Mouse (Mus musculus) mature B cell (primary cell): ENCODE measurements around the gene Hfe2.

Experiments
- in situ Hi-C: fragments of 300-500 bp; cut with MboI; formaldehyde crosslinking; loops from 2 replicates; pipeline ENCODE4 v1.14.3; 2019

Hfe2 gene

DNA sequence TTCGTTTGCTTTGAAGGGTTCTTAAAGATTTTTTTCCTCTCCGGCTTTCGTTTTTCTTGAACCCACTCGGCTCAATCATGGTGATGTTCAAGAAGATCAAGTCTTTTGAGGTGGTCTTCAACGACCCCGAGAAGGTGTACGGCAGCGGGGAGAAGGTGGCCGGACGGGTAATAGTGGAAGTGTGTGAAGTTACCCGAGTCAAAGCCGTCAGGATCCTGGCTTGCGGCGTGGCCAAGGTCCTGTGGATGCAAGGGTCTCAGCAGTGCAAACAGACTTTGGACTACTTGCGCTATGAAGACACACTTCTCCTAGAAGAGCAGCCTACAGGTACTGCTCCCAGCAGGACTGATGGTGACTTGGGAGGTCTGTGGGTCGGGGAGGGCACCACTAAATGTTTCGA, 33.2 kb downstream of the Hfe2 start:
- in situ Hi-C loops: no loop called here

DNA sequence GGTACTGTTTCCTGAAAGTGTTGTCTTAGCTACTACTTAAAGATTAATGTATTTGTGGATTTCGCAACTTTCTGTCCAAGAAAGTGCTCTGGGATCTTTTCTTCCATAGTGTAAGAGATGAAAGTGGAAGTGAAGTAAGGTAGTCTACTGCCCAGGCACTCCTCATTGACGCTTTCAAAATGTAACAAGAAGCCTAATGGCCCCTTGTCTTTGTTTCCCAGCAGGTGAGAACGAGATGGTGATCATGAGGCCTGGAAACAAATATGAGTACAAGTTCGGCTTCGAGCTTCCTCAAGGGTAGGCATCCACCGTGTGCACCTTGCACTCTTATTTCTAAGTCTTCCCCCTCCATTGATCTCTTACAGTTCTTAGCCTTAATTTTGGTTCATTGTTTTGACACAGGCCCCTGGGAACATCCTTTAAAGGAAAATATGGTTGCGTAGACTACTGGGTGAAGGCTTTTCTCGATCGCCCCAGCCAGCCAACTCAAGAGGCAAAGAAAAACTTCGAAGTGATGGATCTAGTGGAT, 33.8 kb downstream of the Hfe2 start:
- in situ Hi-C loops: no loop called here

DNA sequence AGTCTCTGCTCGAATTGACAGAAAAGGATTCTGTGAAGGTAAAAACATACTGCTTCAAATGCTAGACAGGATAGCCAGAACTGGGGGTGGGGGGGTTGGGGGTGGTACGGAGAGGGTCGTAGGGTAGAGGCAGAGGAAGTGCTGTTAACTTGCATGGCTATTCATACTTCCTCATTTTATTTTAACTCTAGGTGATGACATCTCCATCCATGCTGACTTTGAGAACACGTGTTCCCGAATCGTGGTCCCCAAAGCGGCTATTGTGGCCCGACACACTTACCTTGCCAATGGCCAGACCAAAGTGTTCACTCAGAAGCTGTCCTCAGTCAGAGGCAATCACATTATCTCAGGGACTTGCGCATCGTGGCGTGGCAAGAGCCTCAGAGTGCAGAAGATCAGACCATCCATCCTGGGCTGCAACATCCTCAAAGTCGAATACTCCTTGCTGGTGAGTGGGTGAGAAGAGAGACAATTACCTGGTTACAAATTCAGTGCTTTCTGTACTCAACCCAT, 34.5 kb downstream of the Hfe2 start:
- in situ Hi-C loops: no loop called here

DNA sequence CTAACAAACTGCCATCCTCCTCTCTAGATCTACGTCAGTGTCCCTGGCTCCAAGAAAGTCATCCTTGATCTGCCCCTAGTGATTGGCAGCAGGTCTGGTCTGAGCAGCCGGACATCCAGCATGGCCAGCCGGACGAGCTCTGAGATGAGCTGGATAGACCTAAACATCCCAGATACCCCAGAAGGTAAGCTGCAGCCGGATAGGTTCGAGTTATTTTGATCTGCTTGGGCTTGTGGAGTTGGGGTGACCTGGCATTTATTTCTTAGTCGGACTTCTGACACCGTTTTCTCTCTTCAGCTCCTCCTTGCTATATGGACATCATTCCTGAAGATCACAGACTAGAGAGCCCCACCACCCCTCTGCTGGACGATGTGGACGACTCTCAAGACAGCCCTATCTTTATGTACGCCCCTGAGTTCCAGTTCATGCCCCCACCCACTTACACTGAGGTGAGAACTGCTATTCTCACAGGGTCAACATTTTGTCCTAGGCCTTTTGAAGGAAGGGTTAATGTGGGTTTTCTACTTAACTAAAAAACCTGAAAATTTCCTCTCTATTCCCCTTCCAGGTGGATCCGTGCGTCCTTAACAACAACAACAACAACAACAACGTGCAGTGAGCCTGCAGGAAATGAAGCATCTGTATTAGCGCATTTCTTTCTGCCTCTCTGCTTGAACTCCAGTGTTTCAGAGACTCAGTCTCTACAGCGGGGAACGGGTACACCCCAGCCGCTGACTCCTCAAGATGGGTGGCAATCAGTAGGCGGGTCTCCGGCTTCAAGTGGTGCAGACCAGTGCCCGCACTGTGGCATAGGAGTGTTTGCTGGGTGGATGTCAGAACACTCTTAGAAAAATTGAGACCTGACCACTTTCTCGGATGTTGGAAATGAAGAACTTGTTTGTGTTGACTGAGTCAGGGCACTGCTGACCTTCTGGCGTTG, 35.2 kb downstream of the Hfe2 start:
- in situ Hi-C loops: no loop called here

DNA sequence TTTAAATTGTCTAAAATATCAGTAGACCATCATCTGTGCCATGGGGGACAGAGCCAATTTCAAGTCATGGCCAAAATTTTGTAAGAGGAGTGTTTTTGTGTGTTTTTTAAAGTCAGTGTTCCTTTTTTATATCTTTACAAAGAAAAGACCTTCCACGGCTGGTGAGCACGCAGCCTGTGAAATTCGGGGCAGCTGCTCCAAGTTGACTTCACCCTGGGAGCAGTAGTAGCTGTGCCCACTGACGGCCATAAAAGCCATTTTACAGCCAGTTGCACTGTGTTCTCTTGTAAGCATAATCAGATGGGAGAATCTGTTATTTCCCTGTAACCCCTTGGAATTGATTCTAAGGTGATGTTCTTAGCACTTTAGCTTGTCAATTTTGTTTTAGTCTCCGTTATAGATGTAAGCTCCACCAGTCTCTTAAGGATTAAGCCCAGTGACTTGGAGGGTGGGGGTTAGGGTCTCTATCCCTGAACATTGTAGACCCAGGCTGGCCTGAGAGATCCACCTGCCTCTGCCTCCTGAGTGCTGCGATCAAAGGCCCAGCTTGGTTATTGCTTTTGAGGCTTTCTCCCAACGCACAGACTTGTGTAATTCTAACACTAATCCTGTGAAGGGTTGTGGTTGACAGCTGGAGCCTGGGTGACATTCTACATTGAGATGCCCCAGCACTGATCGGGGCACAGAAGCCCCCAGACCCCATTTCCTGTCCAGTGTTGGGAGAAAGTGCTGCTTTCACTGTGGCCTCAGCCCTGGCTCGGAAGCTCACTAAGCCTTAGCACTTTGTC, 36.1 kb downstream of the Hfe2 start:
- in situ Hi-C loops: no loop called here

DNA sequence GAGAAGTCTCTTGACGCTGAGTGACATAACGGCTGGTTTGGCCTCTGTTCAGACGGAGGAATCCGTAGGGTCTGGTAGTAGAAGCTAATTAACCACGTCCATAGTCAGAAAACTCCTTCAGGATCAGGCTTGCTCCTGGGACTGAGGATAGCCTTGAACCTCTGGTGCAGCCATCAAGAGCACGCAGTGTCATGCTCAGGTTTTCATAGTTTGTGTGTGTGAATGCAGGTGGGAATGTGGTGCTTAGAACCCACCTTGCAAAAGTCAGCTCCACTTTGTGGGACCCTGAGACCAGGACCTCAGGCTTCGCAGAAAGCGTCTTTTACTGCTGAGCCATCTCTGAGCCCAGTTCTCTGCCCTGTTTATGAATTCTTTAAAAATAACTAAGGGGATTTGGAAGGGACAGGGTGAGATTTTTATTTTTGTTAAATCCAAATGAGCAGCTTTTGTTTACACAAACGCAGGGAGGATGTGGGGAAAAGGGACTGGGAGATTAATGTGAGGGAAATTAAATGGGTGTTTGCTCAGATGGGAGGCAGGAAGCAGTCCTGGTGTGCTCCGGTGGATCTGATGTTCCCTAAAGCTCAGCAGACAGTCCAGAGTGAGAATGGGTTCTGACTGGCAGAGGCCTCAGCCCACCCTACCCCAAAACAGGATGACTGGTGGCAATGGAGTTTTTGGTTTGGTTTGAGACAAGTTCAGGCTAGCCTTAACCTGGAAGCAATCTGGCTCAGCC, 37.1 kb downstream of the Hfe2 start:
- in situ Hi-C loops: no loop called here

DNA sequence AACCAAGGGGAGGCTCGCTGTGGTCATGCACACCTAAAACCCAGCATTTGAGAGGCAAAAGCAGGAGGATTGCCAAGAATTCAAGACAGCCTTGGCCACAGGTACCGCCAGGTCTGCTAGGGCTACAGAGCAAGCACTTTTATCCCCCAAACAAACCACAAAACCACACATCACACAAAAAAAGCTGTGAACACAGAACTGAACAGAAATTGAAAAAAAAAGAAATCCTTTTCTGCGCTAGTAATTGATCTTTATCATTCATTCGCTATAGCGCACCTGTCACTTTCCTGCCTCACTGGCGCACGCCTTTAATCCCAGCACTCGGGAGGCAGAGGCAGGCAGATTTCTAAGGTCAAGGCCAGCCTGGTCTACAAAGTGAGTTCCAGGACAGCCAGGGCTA, 38.3 kb downstream of the Hfe2 start:
- in situ Hi-C loops: no loop called here

DNA sequence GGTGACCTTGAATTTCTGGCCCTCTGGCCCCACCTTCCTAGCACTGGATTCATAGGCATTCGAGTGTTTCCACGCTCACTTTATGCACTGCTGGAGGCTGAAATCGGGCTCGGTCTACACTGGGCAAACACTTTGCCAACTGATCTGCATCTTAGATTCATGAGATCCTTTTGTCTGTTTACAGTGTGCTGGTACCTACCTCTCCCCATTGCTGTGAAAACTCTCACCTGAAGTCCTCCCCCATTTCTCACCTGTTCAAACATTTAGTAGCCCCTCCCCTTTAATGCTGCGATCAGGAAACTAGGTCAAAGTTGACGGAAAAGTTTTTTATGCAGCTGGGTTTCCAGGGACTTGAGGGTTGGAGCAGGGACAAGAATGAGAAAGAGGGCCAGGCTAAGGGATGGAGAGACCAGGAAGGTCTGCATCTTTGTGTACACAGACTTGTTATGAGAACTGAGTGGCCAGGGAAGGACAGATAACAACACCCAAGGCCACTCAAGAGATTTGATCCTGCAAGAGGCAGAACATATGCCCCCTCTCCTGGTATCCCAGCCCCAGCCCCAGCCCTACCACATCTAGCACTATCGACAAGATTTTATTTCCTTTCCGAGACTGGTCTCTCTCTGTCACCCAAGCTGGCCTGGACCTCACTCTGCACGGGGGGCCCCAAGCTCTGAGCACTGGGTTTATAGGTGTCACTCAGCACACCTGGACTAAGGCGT, 39.1 kb downstream of the Hfe2 start:
- in situ Hi-C loops: no loop called here

DNA sequence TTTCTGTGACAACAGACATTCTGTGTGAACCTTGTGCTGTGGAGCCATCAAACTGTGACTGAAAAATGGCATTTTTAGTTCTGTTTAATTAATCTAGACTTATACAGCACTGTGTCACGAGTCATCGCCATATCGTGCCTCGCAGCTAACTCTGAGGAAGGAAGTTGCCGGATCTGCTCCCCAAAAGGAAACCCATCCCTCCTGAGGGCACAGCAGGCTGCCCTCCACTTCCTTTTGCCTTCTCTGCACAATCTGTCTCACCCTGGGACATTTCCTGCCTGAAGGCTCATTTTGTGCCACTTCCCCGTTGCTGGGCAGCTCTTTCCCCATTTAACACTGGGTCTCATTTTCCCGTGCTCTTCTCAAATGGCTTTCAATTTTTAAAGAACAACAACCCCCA, 39.7 kb downstream of the Hfe2 start:
- in situ Hi-C loops: no loop called here

DNA sequence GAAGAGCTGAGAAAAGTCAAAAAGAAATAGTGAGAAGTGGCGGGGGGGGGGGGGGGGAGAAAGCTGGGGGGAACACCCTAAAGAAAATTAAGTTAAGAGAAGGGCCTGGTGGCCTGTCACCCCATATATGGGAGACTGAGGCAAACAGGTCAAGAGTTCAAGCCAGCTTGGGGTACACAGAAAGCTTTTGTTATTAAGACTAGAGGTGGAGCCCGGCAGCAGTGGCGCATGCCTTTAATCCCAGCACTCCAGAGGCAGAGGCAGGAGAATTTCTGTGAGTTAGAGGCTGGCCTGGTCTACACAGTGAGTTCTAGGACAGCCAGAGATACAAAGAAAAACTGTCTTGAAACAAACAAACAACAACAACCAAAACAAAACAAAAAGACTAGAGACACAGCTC, 40.1 kb downstream of the Hfe2 start:
- in situ Hi-C loops: no loop called here

DNA sequence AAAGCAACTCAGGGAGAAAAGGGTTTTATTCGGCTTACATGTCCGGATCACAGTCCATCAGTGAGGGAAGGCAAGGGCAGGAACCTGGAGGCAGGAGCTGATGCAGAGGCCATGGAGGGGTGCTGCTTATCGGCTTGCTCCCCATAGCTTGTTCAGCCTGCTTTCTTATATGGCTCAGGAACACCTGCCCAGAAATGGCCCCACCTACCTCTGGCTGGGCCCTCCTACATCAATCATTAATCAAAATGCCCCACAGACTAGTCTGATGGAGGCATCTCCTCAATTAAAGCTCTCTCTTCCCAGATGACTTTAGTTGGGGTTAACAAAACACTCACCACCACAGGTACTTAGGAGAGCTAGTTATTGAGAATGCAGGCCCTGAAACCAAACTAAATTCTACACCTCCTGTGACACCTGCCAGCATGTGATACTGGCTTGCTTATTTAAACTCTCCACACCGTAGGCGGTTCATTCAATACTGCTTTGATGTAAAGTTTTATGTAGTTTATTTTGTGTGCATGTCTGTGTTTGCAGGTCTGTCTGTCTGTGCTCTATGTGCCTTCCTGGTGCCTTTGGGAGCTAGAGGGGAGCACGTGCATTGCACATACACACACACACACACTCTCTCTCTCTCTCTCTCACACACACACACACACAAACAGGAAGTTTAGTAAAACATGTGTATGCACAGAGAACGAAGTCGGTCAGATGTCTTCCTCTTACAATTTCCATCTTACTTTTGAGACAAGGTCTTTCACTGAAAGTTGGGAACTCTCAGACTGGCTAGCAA, 41.9 kb downstream of the Hfe2 start:
- in situ Hi-C loops: no loop called here

DNA sequence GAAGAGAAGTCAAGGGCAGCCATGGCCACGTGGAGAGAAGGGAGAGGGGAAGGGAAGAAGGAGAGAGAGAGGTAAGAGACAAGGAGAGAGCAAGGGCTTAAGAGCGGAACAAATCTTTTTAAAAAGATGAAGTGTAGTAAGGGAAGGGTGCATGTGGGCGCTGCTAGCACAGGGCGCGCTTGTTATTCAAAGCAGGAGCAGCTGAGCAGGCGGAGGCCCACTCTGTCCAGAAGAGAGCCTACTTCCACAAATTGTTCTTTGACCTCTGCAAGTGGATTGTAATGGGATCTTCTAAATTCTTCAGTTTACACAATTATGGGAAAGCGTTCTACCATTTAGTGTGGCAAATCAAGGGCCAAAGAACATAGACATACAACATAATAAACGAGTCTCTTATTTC, 43.6 kb downstream of the Hfe2 start:
- in situ Hi-C loops: no loop called here

DNA sequence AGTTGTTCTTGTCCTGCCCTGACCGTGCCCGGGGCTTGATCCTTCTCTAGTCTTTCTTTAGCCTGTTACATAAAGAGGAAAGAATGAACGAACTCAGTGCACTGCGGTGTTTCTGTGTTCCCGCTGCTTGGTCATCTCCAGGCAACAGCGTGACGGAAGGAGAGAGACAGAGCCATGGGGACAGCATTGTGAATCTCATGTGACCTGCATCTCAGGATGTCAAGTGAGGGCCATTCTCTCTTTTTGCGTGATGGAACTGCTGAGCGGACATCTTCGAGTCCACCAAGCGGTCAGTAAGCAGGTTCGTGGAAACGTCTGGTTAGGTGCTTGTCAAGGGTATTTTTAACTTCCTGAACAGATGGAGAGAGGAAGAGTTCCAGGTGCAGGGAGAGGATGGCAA, 44.5 kb downstream of the Hfe2 start:
- in situ Hi-C loops: no loop called here

DNA sequence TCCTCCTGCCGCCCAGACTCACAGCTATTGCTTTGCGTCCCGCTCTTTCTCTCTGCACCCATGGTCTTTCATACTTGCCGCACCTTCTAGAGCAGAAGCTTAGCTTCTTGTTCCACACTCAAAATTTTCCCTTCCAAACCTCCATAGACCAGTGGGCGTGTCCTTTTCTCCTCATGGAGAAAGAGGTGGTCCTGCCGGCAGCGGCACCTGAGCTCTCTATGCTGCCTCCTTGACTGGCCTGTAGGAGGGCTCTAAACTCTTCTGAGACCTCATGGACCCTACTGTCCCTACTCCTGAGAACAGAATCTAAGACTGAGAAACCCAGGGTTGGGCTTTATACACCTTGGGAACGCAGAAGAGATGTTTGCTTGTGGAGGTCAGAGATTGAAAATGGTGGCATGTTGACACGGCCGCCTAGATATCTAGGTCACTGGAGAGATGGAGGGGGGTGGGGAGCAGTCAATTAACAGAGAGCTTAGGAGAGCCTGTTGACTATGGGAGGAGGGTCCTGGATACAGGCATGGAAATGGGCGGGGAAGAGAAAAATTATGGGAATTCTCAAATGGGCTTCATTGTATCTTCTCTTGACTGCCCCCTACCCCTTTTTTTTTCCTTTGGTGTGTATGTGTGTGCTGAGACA, 45.1 kb downstream of the Hfe2 start:
- in situ Hi-C loops: no loop called here

DNA sequence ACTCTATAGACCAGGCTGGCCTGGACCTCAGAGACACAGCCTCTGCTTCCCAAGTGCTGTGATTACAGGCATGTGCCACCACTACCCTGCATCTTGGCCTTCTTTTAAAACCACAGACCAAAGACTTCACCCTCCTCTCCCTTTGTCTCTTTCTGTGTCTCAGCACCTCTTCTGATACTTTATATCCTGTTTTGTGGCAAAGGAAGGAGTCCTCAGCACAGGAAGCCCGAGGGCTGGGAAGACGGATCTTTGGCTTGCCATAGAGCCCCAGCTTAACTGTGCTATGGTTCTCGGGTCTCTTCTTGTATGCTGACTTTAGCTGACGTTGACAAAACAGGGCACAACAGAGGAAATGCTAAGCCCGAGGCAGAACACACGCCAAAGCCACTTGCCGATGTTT, 45.7 kb downstream of the Hfe2 start:
- in situ Hi-C loops: no loop called here

DNA sequence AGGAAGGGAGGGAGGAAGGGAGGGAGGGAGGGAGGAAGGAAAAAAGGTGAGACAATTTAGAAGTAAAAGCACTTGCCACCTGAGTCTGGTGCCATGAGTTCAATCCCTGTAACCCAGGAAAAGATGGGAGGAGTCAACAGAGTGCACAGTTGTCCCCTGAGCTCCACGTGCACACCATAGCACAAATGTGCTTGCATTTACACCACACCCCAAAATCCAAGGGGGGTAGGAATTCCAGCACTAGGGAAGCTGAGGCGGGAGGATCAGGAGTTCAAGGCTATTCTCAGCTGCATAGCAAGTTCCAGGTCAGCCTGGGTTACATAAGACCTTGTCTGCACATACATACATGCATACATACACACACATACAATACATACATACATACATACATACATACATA, 46.4 kb downstream of the Hfe2 start:
- in situ Hi-C loops: no loop called here

DNA sequence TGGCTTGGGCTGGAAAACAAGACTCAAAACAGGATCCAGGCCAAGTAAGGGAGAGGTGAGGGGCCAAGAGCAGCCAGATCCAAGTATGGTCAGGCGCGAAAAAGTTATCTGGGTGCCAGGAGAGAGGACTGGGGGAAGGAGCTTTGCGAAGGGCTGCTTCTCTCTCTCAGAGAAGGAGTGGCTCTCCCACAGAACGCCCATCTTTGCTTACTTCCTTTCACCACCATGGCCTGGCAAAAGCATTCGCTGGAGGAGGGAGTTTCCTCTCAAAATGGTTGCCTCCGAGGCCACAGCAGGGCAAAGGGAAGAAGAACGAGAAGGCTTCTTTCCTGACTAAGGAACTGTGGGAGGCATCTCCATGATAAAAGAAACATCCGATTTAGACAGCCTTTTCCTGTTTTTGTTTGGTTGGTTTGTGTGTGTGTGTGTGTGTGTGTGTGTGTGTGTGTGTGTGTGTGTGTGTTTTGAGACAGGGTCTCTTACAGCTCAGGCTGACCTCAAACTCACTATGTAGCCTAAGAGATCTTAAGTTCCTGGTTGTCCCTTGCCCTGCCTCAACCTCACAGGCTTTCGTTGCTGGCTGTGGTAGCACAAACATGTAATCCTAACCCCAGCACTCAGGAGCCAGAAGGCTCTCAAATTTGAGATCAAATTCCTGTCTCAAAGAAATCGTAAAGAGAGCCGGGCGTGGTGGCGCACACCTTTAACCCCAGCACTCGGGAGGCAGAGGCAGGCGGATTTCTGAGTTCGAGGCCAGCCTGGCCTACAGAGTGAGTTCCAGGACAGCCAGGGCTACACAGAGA, 47.1 kb downstream of the Hfe2 start:
- in situ Hi-C loops: no loop called here

DNA sequence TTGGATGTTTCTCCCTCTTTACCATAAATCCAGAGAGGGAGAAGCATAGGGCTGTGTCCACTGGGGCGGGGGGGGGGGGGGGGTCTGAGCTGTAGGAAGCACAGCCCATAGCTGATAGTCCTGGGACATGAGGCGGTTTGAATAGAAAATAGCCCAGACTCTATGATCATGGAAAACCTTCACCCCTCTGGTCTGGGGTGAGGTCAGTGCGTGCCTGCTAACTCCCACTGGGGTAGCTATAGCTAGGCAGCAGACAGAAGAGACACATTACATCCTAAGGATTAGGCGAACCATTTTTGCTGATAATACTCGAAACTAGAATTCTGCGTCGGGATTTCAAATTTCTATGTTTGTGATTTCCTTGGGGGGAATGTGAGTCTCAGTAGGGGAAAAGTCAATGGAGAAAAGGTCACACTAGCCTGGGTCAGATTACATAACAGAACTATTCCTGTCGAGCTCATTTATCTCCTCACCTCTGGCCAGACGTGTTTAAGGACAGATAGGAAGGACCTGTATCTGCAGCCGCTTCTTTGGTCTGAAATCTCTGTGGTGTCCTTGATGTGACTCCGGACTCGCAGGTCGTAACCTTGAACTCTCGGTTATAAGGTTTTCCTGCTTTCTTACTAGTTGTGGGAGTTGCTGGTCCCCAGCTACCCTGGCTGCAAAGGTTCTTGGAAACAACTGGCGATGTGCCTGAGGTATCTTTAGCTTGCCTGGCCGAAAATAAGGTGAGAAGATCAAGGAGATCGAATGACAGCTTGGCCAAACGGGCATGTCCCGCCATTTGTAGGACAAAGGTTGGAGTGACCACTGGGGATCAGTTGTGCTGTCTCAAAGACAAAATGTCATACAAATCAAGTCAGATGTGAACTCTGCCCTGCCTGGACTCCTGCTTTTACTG, 48.9 kb downstream of the Hfe2 start:
- in situ Hi-C loops: no loop called here
